Mouse (Mus musculus) urinary bladder, adult 18-20 months (tissue): ENCODE measurements at regions not wholly inside any gene's neighbourhood (a gene's known extent, or its start where the extent isn't known, plus 50 kb on each side); places are given as distances from the start of the nearest gene placed in this dataset.

Source experiments
- DNase-seq, 2 experiments: peaks; one replicate each; pipeline ENCODE4 v3.0.0; 2022; ENCODE audit warnings: low spot score in 2 of 2, mixed read lengths in 2 of 2

DNA sequence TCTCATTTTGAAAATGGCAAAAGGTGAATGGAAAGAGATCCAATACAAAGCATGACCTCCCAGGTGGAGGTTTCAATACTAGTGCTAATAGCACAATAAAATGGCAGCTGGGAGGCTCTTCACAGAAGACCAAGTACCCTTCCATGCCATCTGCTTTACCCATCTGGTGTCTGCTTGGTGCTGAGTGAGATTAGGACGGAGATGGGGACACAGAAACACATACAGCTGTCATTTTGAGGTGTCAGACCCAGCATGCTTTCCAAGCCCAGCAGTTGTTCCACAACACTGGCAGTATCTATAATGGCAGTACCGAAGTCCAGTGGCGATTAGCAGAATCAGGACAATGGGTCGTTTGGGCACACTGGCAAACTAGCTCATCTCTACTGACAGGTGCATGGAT, 118.9 kb upstream of the 1700064H15Rik start:
- no peak for DNase-seq

GRCm38 (mm10) chr3:19751946-19752345, 123.5 kb upstream of the 1700064H15Rik start:
- DNase-seq = no peak

GRCm38 (mm10) chr3:19754011-19754410, 125.5 kb upstream of the 1700064H15Rik start:
- DNase-seq = no peak

GRCm38 (mm10) chr3:19754636-19755035, 126.2 kb upstream of the 1700064H15Rik start:
- DNase-seq = no peak

- no peak for DNase-seq
Measured at GRCm38 (mm10) chr3:19755136-19755535, 126.7 kb upstream of the 1700064H15Rik start.

DNA sequence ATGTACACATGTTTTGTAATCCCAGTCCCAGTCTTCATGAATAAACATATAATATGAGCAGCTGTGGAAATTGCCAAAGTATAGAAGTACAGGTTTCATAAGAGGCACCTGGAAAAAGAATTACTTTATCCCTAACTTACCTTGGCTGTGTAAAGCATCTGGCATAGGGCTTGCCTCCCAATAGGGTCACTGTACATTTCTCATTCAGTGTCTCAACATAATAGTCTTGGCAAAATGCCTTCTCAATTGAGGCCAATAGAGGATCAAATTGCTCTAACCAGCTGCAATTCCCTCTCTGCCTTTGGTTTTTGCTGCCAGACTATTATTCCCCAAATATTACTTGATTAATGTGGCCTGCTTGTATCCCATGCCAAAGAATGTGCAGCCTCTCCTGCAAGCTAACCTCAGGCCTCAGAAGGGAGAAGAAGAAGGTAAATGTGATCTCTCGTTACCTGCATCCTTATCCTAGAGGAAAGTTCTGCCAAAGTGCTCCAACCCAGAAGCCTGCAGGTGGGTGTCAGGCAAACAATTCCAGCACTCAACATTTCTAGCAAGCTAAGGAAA, 158.2 kb upstream of the Cp start:
- no peak for DNase-seq

DNA sequence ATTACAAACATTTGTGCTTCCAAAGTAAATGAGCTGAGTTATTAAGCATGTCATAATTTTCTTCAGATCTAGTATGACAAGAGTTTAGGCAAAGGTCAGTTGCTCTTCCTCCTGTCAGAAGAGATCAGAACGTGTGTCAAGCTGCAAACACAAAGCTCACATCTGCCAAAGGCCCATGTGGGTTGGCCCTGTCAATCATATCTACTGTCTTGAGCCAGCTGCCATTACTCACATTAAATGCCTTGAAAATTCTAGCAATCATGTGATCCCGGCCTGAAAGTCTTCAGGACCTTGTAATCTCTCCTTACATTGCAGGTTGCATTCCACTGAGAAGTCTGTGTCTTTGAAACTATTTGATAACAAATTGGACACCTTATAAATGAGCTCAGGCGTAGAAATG, 146.8 kb upstream of the Cp start:
- DNase-seq = no peak

- DNase-seq = no peak
Measured at GRCm38 (mm10) chr3:19824904-19825303, 131.9 kb upstream of the Cp start.

- no peak for DNase-seq
Measured at GRCm38 (mm10) chr3:19828518-19829246, 128.2 kb upstream of the Cp start.

- no peak for DNase-seq
Measured at GRCm38 (mm10) chr3:19829752-19830151, 127.1 kb upstream of the Cp start.

DNA sequence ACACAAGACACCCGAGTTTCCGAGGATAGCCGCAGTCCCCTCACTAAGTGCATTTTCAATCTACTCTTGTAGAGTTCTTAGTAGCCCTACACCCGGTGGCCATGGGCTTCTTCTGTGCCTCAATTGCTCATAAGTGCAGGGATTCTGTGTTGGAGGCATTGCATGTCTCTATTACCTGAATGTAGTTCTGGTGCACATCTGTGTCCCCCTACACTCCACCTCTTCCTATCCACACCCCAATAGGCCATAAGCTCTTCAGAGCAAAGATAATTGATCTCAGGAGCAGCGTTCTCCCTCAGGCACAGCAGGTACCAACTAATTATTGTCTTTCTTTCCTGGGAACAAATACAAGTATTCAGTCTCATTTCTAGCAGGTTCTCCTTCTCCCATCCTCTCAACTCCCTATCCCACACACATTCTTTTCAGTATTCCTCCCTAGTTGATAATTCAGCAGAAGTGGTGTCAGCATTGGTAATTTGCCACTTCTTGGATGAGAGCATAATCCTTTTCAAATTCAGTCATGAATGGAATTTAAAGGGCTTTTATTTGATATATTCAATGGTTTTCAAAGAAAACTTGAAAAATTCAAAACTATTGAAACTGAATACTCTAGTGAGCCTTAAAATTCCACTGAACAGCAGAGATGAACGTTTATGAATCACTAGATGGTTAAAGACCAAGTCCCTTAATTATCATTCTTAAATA, 108.7 kb upstream of the Cp start:
- no peak for DNase-seq

GRCm38 (mm10) chr3:19848736-19849269, 108.1 kb upstream of the Cp start:
- DNase-seq = no peak

DNA sequence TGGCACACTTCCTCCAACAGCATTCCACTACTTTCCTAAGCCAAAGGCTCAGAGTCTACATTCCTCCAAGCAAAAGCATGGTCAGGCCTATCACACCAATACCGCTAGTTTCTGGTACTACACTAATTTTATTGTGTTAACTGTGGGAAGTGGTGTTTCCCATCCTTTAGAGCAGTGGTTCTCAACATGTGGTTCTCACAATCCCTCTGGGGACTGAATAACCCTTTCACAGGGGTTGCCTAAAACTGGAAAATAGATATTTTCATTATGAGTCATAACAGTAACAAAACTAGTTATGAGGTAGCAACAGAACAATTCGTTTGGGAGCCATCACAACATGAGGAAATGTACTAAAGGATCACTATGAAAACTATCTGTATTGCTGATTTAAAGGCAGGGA, 74.2 kb upstream of the Cp start:
- DNase-seq = no peak

GRCm38 (mm10) chr3:19888405-19888804, 68.4 kb upstream of the Cp start:
- no peak for DNase-seq

- no peak for DNase-seq
Measured at GRCm38 (mm10) chr3:19894258-19894629, 62.6 kb upstream of the Cp start.

GRCm38 (mm10) chr3:19894630-19895578, 62.0 kb upstream of the Cp start:
- DNase-seq = peak; percentile 86 to 93

- no peak for DNase-seq
Measured at GRCm38 (mm10) chr3:19895755-19896154, 61.1 kb upstream of the Cp start.

DNA sequence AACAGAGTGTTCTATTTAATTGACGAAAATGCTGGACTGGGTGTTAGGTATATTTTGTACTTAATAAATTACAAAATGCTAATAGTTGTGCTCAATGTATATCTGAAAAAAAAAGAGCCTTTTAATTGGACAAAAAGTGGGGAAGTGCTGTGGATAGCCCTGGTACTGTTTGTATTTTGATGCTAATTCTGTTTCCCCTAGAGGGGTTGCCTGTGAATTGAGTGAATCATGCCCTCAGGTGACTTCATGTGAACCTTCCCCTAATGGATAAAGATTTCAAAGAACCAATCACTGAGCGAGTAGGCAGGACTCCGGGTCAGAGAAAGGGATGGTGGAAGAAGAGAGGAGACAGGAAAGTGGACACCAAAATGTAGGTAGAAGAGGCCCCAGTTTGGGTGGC, 59.7 kb upstream of the Cp start:
- DNase-seq = no peak

DNA sequence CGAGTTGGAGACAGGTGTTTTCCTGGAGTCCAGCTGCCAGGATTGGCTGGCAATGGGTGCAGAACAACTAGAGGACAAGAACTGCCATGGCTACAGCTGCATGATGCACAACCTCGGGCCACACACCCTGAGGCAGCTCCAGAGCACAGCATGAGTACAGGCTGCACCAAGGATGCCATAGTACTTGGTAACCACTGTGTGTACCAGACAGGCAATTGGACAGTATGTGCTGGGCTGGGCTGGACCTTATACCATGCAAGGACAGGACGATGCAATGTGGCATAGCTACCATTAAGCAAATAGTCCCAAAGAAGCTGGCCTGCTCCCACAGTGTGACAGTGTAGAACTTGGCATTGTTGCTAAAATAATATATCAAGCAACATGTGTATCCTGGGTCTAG, 54.6 kb upstream of the Cp start:
- DNase-seq = no peak

DNA sequence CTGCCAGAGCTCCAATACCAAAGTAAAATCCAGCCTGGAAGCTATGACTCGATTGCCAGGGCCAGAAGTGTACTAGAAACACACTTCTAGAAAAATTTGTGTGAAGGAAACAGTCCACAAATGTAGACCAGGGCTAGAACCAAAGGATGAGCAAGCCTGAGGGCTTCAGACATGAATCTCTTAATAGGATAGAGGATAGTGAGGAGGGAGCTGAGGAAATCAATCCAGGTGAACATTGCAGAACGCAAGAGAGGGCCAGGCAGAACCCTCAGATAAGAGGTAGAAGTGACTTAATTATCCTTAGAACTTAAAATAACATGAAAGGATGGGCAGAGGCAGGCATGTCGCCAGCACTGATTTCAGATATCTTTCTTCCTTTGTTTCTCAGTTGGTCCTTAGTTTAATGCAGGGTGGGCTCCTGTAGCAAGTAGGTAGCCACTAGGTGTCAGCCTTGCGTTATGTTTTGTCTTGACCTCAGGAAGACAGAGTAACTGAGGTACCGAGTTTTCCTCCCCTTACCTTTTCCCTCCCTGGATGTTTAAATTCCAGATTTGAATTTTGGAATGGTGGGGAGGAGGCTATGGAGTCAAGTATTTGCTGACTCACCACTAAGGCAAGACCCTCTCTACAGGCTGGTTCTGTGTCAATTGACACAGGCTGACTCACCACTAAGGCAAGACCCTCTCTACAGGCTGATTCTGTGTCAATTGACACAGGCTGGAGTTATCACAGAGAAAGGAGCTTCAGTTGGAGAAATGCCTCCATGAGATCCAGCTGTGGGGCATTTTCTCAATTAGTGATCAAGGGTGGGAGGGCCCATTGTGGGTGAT, 52.2 kb upstream of the Cp start:
- DNase-seq = no peak
